Mouse (Mus musculus) bone marrow, adult 2 months (tissue): Measurements from ENCODE around the gene Dld. TPM values are rescaled to one million over a fixed set of nuclear protein-coding genes. Genes with fewer than 3 reads are reported as not detected.

ENCODE experiments used
- H3K27ac ChIP-seq: fragments of 200-500 bp; 2 replicates; pipeline ENCODE4 v1.5.1; 2012; ENCODE audit warnings: low read depth, mild to moderate bottlenecking, control low read depth, inconsistent platforms, low read length; ENCODE audit not compliant: control insufficient read depth, poor library complexity, insufficient read depth
- H3K4me1 ChIP-seq: fragments of 200-500 bp; 2 replicates; pipeline ENCODE4 v1.6.1; 2011; ENCODE audit warnings: low read length; ENCODE audit not compliant: control insufficient read depth, insufficient read depth
- H3K4me3 ChIP-seq: fragments of 200-500 bp; replicated peaks from 2 replicates; pipeline ENCODE3; 2011; ENCODE audit warnings: mild to moderate bottlenecking, low read depth, low read length, control low read depth; ENCODE audit not compliant: control insufficient read depth
- CTCF ChIP-seq: fragments of 200-500 bp; IDR thresholded peaks from 2 replicates; pipeline ENCODE4 v1.5.1; 2011; ENCODE audit warnings: low read length, control low read depth; ENCODE audit not compliant: control insufficient read depth, insufficient read depth
- POLR2A ChIP-seq: fragments of 200-500 bp; IDR thresholded peaks from 2 replicates; pipeline ENCODE4 v1.6.1; 2011; ENCODE audit warnings: low read depth, mild to moderate bottlenecking, control low read depth, low read length, borderline replicate concordance; ENCODE audit not compliant: control insufficient read depth
- WGBS: fragments of 180-500 bp; shearing (Covaris S2); methylation state at CpG from one replicate; pipeline ENCODE4 v1.1.7; 2018; 5-methylcytosine and 5-hydroxymethylcytosine counted together
- polyA plus RNA-seq: library from polyadenylated mRNA; stranded (reverse); fragments of >200 nt; gene quantifications from 2 replicates; pipeline ENCODE4 v1.2.4, GENCODE M21; 2011; ENCODE audit warnings: low replicate concordance; ENCODE audit not compliant: missing spikeins, insufficient read depth, insufficient read length

The Dld gene
- polyA plus RNA-seq, 1 experiment: 46.6 TPM

DNA sequence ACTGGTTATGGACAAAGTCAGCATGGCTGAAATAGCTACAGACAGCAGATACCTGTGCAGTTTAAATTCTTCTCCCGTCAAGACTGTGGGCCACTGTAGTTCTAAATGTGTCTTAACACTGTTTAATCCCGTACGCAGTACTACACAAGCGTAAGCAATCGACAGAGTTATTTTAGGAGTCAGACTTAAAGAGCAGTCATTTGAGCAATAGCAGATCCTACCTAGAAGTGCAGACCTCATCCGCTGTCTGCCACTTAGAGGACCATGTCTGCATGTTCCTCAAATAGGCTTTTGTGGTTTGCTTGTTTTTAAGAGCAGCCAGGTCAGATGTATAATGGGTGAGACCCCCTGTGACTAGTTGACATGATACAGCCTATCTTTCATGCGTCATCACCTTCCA lies 36.9 kb downstream of the Dld start:
- 84% methylated on average over 7 of the region's 7 CpGs for WGBS
- Histone ChIP-seq H3K4me3 (no peak overlapping the region), H3K4me1 (no peaks in the 10 kb centered on the region), H3K27ac (no peak overlapping the region)
- no peak for TF ChIP-seq CTCF
- no peak for TF ChIP-seq POLR2A

DNA sequence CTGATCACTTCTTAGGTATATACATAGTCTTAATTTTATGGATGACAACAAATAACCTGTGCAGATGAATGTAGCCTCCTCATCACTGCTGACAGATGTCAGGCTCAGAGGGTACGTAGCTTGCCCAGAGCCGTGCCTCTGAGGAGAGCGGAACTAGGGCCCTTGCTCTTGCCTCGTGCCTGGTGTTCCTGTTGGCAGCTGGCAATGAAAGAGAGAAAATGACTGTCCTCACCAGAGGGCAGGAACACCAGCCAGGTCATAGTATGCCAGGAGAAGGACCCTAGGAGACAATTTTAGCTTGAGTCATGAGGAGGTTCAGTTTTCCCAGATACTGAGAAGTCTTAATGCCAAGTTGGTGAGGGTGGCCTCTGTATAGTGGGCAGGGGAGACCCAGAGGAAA lies 38.1 kb downstream of the Dld start:
- WGBS: 83% methylated on average over 4 of the region's 4 CpGs
- TF ChIP-seq CTCF (no peak), POLR2A (no peak)
- no peaks in the 10 kb centered on the region for H3K4me1 ChIP-seq
- H3K4me3 ChIP-seq: no peak overlapping the region
- no peak overlapping the region for H3K27ac ChIP-seq

DNA sequence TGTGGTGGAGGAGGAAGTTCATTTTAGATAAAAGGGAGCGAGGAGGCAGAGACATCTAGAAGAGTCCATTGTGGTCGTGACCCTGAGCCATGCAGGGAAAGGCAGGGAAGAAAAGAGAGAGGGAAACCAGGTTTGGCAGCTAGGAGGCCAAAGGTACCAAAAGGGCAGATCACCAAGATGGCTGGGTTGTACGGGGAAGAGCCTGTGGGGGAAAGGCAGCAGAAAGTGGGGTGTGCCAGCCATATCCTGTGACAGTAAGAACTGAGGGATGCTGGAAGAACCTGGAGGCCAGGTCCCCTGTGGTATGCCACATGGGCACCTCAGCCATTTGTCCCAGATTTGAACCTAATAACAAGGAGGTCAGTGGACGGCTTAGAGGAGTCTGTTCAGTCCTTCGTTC lies 39.0 kb downstream of the Dld start:
- Histone ChIP-seq H3K27ac (no peak overlapping the region), H3K4me1 (no peaks in the 10 kb centered on the region), H3K4me3 (no peak overlapping the region)
- 79% methylated on average over 5 of the region's 5 CpGs for WGBS
- no peak for TF ChIP-seq POLR2A

DNA sequence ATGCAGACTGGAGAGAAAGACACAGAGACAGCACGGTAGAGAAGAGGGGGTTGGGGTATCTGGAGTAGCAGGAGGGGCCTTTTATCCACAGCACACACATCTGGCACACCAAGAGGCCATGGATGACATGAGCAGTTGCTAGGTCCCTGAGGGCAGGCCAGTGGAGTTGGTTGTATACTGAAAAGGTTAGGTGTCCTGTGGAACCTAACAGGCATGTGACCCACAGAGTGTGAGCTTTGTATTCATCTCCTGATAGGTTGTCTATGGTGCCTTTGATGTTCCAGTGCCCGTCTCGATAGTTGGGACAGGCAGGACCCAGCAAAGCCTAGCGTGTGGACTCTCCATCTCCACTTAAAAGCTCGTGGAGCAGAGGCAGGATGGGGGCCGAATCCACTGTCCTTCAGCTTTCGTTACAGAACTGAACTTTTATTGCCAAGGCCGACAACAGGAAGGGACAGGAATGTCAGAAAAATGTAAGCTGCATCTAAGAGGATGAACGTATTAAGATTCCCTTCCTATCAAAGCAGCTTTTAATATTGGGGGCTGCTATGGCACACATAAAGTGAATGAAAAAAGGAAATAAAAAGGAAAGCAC lies 39.5 kb downstream of the Dld start:
- 75% methylated on average over 9 of the region's 9 CpGs for WGBS
- TF ChIP-seq CTCF (no peak), POLR2A (no peak)
- H3K4me1 ChIP-seq: no peaks in the 10 kb centered on the region
- no peak overlapping the region for H3K4me3 ChIP-seq
- H3K27ac ChIP-seq: no peak overlapping the region

DNA sequence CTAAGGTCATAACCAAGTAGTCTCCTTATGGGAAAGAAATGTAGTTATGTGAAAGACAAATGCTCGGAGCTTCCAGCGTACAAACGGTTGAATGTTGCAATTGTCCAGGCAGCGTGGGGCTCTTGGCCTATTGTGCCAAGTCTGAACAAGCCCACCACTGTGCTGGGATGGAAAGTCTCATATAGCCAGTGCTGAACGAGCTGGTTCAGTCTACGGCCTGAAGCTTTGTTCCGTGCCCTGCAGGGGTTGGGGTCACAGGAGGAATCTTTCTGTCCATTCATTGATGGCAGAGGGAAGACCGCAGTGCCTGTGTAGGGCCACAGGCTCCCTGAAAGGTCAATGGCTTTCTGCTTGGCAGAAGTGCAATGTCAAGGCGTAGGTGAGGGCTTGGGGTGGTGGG lies 40.6 kb downstream of the Dld start:
- 85% methylated on average over 9 of the region's 9 CpGs for WGBS
- no peaks in the 10 kb centered on the region for H3K4me1 ChIP-seq
- TF ChIP-seq CTCF (no peak), POLR2A (no peak)
- H3K4me3 ChIP-seq: no peak overlapping the region
- H3K27ac ChIP-seq: no peak overlapping the region

DNA sequence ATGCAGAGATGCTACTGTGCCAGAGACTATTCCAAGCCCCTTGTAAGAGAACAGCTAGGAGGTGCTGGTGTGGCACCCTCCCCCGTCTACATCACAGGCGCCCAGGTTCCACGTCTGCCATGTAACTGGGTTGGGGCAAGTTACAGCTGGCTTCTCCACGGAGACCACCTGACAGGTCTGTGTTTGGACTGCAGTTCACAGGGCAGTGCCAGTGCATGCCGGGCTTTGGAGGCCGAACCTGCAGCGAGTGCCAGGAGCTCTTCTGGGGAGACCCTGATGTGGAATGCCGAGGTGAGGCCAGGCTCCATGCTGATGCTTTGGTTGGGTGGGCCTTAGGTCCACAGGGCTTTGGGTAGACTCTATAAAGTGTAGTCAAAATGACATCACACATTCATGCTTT lies 43.5 kb downstream of the Dld start:
- TF ChIP-seq CTCF: no peak
- no peak for TF ChIP-seq POLR2A
- no peaks in the 10 kb centered on the region for H3K4me1 ChIP-seq
- no peak overlapping the region for H3K4me3 ChIP-seq
- 85% methylated on average over 8 of the region's 8 CpGs for WGBS
- H3K27ac ChIP-seq: no peak overlapping the region

DNA sequence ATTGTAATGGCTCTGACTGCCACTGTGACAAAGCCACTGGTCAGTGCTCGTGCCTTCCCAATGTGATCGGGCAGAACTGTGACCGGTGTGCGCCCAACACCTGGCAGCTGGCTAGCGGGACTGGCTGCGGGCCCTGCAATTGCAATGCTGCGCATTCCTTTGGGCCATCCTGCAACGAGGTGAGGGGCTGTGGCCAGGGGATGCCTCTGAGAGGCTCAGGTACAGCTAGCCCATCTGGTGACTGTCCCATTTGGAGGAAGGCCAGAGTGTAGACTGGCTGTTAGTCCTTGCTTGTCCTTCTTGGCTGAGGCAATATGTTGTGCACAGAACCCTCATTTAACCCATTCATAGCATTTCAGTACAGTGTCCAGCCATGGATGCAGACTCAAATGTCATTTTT lies 44.2 kb downstream of the Dld start:
- no peaks in the 10 kb centered on the region for H3K4me1 ChIP-seq
- TF ChIP-seq CTCF: no peak
- no peak for TF ChIP-seq POLR2A
- 87% methylated on average over 8 of the region's 8 CpGs for WGBS
- no peak overlapping the region for H3K4me3 ChIP-seq
- no peak overlapping the region for H3K27ac ChIP-seq

DNA sequence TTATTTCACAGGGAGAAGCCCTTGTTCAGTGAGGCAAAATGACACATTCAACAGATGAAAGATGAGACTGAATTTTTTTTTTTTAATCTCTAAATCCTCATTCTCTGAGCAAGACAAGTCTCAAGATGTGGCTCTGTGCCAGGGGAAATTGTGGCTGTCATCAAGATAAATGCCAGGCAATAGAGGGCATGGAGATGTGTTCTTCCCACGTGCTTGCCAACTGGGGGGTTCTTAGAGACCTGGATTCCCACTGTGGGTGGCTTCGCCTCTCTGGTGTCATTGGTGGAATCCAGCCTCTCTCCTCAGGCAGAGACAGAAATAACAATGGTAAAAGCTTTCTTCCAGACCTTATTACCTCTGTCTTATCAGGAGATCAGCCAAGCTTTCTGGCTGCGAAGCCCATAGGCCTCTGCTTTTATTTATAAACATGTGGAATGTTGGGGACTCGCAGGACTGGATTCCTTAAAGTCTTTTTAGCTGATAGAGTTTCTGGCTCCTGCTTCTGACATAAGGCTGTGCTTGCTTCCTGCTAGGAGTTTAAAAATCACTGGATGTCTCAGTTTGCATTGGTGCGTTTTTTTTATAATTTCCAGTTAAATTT lies 45.1 kb downstream of the Dld start:
- Histone ChIP-seq H3K4me1 (no peaks in the 10 kb centered on the region), H3K4me3 (no peak overlapping the region), H3K27ac (no peak overlapping the region)
- TF ChIP-seq POLR2A: no peak
- no peak for TF ChIP-seq CTCF
- 70% methylated on average over 5 of the region's 5 CpGs for WGBS

DNA sequence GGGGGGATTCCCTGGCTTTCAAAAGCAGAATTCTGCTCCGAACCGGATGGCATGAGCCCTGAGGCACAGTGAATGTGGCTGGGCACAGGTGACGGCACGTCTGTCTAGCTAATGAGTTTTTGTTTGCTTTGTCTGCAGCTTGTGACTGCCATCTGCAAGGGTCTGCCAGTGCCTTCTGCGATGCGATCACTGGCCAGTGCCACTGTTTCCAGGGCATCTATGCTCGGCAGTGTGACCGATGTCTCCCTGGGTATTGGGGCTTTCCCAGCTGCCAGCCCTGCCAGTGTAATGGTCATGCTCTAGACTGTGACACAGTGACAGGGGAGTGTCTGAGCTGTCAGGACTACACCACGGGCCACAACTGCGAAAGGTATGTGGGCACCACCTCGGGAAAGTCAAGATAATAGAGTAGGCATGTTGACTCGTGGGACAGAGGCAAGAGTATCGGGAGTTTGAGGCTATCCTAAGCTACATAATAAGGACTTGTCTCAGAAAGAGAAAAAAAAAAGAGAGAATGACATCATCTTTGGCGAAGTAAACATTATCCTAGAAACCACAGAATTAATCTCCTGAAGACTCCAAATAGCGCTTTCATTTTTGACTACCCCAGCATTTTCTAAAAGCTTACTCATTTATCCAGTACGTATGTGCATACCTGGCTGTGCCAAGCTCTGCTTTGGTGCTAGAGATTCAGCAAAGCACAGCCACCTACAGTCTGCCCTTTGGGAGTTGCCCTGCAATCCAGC lies 48.3 kb downstream of the Dld start:
- TF ChIP-seq CTCF (no peak), POLR2A (no peak)
- 83% methylated on average over 16 of the region's 16 CpGs for WGBS
- no peak overlapping the region for H3K27ac ChIP-seq
- H3K4me3 ChIP-seq: no peak overlapping the region
- H3K4me1 ChIP-seq: no peaks in the 10 kb centered on the region
